Mouse (Mus musculus) midbrain, embryonic 14.5 days (tissue): ENCODE data around the gene Clta. TPM values are rescaled to one million over a fixed set of nuclear protein-coding genes. Genes with fewer than 3 reads are reported as not detected.

Experiments used
- ATAC-seq: fragments of 200-750 bp; cut with Nextera tagmentation; 2 replicates; pipeline ENCODE4 v1.8.0; 2017; ENCODE audit warnings: moderate number of reproducible peaks, moderate library complexity; ENCODE audit not compliant: low FRiP score, low TSS enrichment
- DNase-seq: peaks from one replicate; pipeline ENCODE4 v3.0.0-alpha.2; 2015
- H3K27ac ChIP-seq: fragments of 300-500 bp; sonication (generic); replicated peaks from 2 replicates; pipeline ENCODE4 v1.5.1; 2014; ENCODE audit warnings: mild to moderate bottlenecking, low read depth, low read length, moderate library complexity
- H3K27me3 ChIP-seq: fragments of 300-500 bp; sonication (generic); 2 replicates; pipeline ENCODE4 v1.6.1; 2014; ENCODE audit warnings: low read length, control low read depth, mixed read lengths; ENCODE audit not compliant: control insufficient read depth, insufficient read depth
- H3K36me3 ChIP-seq: fragments of 300-500 bp; sonication (generic); 2 replicates; pipeline ENCODE4 v1.6.1; 2014; ENCODE audit warnings: low read length, control low read depth; ENCODE audit not compliant: control insufficient read depth, insufficient read depth
- H3K4me1 ChIP-seq: fragments of 300-500 bp; sonication (generic); 2 replicates; pipeline ENCODE4 v1.6.1; 2014; ENCODE audit warnings: mild to moderate bottlenecking, antibody characterized with exemption, low read length, control low read depth; ENCODE audit not compliant: control insufficient read depth, insufficient read depth
- H3K4me2 ChIP-seq: fragments of 300-500 bp; sonication (generic); 2 replicates; pipeline ENCODE4 v1.6.1; 2014; ENCODE audit warnings: mild to moderate bottlenecking, low read length, moderate library complexity
- H3K4me3 ChIP-seq: fragments of 300-500 bp; sonication (generic); replicated peaks from 2 replicates; pipeline ENCODE4 v1.5.1; 2014; ENCODE audit warnings: low read depth, low read length
- H3K9ac ChIP-seq: fragments of 300-500 bp; sonication (generic); replicated peaks from 2 replicates; pipeline ENCODE4 v1.6.1; 2014; ENCODE audit warnings: mild to moderate bottlenecking, low read length, moderate library complexity
- H3K9me3 ChIP-seq: fragments of 300-500 bp; sonication (generic); 2 replicates; pipeline ENCODE4 v1.6.1; 2016; ENCODE audit warnings: low read length, control low read depth, mixed read lengths; ENCODE audit not compliant: control insufficient read depth
- WGBS: fragments of 180-500 bp; shearing (Covaris S2); extraction: QIAGEN DNeasy Blood & Tissue Kit; methylation state at CpG from one replicate; pipeline ENCODE4 v1.1.7; 2014; 5-methylcytosine and 5-hydroxymethylcytosine counted together
- polyA plus RNA-seq: library from polyadenylated mRNA; unstranded; fragments of >200 nt; fragmentation: Nextera tagmentation; extraction: Ambion mirVana; gene quantifications from 2 replicates; pipeline ENCODE4 v1.2.1, GENCODE M21; 2014

Clta gene
- polyA plus RNA-seq, 1 experiment from 2014 or later: 317 TPM

DNA sequence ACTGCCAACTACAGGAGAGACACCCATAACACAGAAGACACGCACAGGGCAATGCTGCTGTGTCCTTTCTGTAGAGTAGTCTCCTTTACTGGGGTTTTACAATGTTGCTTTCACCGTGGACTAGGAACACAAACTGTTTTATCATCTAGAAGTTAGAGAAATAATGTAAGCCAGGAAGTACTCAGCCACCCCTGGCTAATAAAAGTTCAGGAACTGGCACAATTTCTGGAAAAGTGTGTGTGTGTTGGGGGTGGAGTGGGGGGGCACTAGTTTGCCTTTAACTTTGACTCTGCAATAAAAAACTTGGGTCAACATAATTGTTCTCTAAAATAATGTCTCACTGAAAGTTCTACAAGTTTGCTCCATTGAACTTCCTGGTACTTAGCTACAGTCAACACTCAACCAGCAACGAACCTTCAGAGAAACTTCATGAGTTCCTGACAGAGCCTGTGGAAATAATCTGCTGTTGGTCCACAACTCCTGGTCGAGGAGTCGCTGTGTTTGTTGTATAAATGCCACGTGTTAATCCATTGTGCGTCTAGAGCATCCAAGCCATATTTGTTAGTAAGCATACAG lies 74.2 kb downstream of the Clta start:
- no peaks in the 10 kb centered on the region for H3K4me1 ChIP-seq

More for the DNA sequence above, 74.2 kb downstream of the Clta start:
- no peaks in the 10 kb centered on the region for H3K36me3 ChIP-seq
- WGBS: 91% methylated on average over 7 of the region's 7 CpGs
- no peaks in the 10 kb centered on the region for H3K27me3 ChIP-seq
- ATAC-seq: no peak
- no peak overlapping the region for H3K9ac ChIP-seq
- H3K27ac ChIP-seq: no peak overlapping the region
- H3K9me3 ChIP-seq: no peaks in the 10 kb centered on the region
- DNase-seq: no peak
- no peak overlapping the region for H3K4me3 ChIP-seq
- no peak overlapping the region for H3K4me2 ChIP-seq

Other genes with a start within 250 kb of the Clta start
- not detected in 2 replicates for gene Olfr159, start 233.4 kb upstream of the Clta start, polyA plus RNA-seq
- not detected in 2 replicates for gene Olfr156, start 180.6 kb upstream of the Clta start, polyA plus RNA-seq
- gene Olfr157, start 164.3 kb upstream of the Clta start, polyA plus RNA-seq: not detected in 2 replicates
- gene Olfr155, start 152.9 kb upstream of the Clta start, polyA plus RNA-seq: not detected in 2 replicates
- 4.4 and 6.8 TPM in 2 replicates for gene Reck, start 128.9 kb upstream of the Clta start, polyA plus RNA-seq
- 27.0 and 31.8 TPM in 2 replicates for gene Glipr2, start 47.1 kb upstream of the Clta start, polyA plus RNA-seq
- not detected in 2 replicates for gene Ccin, start 21.0 kb upstream of the Clta start, polyA plus RNA-seq
- 21.9 and 29.5 TPM in 2 replicates for gene Gne, start 79.7 kb downstream of the Clta start, polyA plus RNA-seq
- 56.5 and 60.8 TPM in 2 replicates for gene Rnf38, start 229.3 kb downstream of the Clta start, polyA plus RNA-seq